Mouse (Mus musculus) T-helper 1 cell (primary cell): Measurements from ENCODE around the gene Ezr.

ENCODE experiments used
- in situ Hi-C: fragments of 300-600 bp; cut with MboI, MseI; formaldehyde crosslinking; loops from one replicate; pipeline ENCODE4 v1.15.1; 2025; ENCODE audit warnings: high pct_unique_total_duplicates

Ezr gene

GRCm38 (mm10) chr17:6769602-6770001 lies 13.0 kb downstream of the Ezr start:
- in situ Hi-C loops = no loop called here

- in situ Hi-C loops = no loop called here
Observed at GRCm38 (mm10) chr17:6768301-6768788, 14.2 kb downstream of the Ezr start.

GRCm38 (mm10) chr17:6767771-6768170 lies 14.8 kb downstream of the Ezr start:
- in situ Hi-C loops = no loop called here

- in situ Hi-C loops = no loop called here
Observed at GRCm38 (mm10) chr17:6766823-6767222, 15.8 kb downstream of the Ezr start.

GRCm38 (mm10) chr17:6765886-6766285 lies 16.7 kb downstream of the Ezr start:
- in situ Hi-C loops = no loop called here

- in situ Hi-C loops = no loop called here
Observed at GRCm38 (mm10) chr17:6764730-6765129, 17.9 kb downstream of the Ezr start.

GRCm38 (mm10) chr17:6764227-6764593 lies 18.4 kb downstream of the Ezr start:
- in situ Hi-C loops = no loop called here

GRCm38 (mm10) chr17:6763513-6764226 lies 18.9 kb downstream of the Ezr start:
- in situ Hi-C loops = no loop called here

- in situ Hi-C loops = no loop called here
Observed at GRCm38 (mm10) chr17:6759717-6760292, 22.8 kb downstream of the Ezr start.

- in situ Hi-C loops = no loop called here
Observed at GRCm38 (mm10) chr17:6758845-6759244, 23.7 kb downstream of the Ezr start.

GRCm38 (mm10) chr17:6757902-6758301 lies 24.7 kb downstream of the Ezr start:
- in situ Hi-C loops = no loop called here

GRCm38 (mm10) chr17:6755873-6756272 lies 26.7 kb downstream of the Ezr start:
- in situ Hi-C loops = no loop called here

- in situ Hi-C loops = no loop called here
Observed at GRCm38 (mm10) chr17:6755176-6755575, 27.4 kb downstream of the Ezr start.

GRCm38 (mm10) chr17:6752375-6752774 lies 30.2 kb downstream of the Ezr start:
- in situ Hi-C loops = no loop called here

GRCm38 (mm10) chr17:6751221-6751859 lies 31.2 kb downstream of the Ezr start:
- in situ Hi-C loops = no loop called here

- in situ Hi-C loops = loop anchor here (25.0 kb wide), 1 partner anchor 1213 kb away; no protein-coding TSS in a partner anchor
Observed at GRCm38 (mm10) chr17:6748779-6749464, 33.7 kb downstream of the Ezr start.

- in situ Hi-C loops = loop anchor here (25.0 kb wide), 1 partner anchor 1215 kb away; no protein-coding TSS in a partner anchor
Observed at GRCm38 (mm10) chr17:6747478-6747877, 35.1 kb downstream of the Ezr start.

GRCm38 (mm10) chr17:6746452-6747231 lies 35.9 kb downstream of the Ezr start:
- in situ Hi-C loops = loop anchor here (25.0 kb wide), 1 partner anchor 1216 kb away; no protein-coding TSS in a partner anchor

GRCm38 (mm10) chr17:6745975-6746374 lies 36.6 kb downstream of the Ezr start:
- in situ Hi-C loops = loop anchor here (25.0 kb wide), 1 partner anchor 1216 kb away; no protein-coding TSS in a partner anchor

- in situ Hi-C loops = loop anchor here (25.0 kb wide), 1 partner anchor 1217 kb away; no protein-coding TSS in a partner anchor
Observed at GRCm38 (mm10) chr17:6745503-6745902, 37.1 kb downstream of the Ezr start.

GRCm38 (mm10) chr17:6744871-6745270 lies 37.7 kb downstream of the Ezr start:
- in situ Hi-C loops = loop anchor here (25.0 kb wide), 1 partner anchor 1217 kb away; no protein-coding TSS in a partner anchor
